Mouse (Mus musculus) left cerebral cortex, postnatal 4 days (tissue): ENCODE measurements around the gene Slc38a9. TPM values are rescaled to one million over a fixed set of nuclear protein-coding genes. Genes with fewer than 3 reads are reported as not detected.
"Not testable (repeated sequence)": the region's sequence is repeated elsewhere in the genome, so short reads cannot be mapped to it uniquely, and the experiment has no call there.

Experiments used
- DNase-seq: peaks from one replicate; pipeline ENCODE4 v3.0.0-alpha.2; 2022
- intact Hi-C: fragments of 180-260 bp; cut with DNase I; formaldehyde crosslinking; loops from one replicate; pipeline ENCODE4 v1.15.1; 2025
- total RNA-seq, 2 experiments: library from RNA; stranded (reverse); gene quantifications; 2 replicates each; pipeline ENCODE4 v1.2.3; 2021

Slc38a9 gene
- total RNA-seq, 2 experiments from 2014 or later: 17.5 to 20.9 TPM

DNA sequence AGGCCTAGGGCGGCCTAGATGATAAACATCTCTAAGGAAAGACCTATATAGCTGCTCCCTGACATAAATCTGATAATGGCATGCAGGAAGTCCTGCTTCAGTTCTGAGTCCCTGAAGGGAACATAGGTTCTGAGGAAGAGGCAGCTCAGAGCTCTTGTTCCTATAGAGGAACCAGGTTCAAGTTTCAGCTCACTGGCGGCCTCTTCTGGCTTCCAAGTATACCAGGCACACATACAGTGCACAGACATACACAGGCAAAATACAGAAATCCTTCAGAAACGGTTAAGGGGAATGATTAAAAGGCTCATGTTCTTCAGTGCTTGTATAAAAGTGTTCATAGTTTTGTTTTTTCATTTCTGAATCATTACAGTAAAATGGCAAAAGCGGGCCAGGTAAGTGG, 17.6 kb downstream of the Slc38a9 start:
- intact Hi-C loops: loop anchor here (5.0 to 10.0 kb wide), 2 partner anchors 187 to 359 kb away; partner anchors contain the start of gene Cdc20b
- no peak for DNase-seq

DNA sequence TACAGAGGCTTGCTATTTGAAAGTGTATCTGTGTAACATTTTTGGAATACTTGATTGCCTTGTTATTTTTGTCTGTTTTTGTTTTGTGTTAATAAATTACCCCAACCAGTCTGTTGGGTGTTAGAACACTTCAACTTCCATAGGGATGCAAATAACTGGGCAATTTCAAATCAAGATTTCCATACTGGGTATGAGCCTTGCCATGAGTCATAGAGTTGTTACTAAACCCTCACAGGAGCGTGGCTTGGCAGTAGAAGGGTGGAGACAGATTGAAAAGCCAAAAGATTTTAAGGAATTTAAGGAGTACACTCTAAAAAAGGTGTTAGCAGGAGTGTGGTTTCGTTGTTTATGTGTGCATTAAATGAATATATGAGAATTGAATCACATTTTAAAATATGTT, 22.8 kb downstream of the Slc38a9 start:
- intact Hi-C loops: no loop called here
- no peak for DNase-seq

DNA sequence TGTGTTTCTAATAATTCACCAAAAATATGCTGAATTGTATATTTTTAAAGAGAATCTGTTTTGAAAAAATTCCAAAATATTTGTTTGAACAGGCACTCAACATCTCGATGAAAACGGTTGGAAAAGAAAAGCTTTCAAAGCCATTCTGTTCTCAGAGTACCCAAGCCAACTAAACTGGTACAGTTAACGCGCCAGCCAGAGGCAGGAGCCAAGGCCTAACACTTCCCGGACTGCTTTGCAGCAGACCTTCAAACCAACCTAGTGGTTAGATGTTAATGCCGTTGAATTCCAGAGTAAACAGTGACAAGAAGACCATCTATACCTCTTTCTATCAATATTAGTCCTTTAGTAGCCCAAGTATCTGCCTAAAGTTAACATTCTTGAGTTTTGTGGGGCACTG, 23.4 kb downstream of the Slc38a9 start:
- intact Hi-C loops: no loop called here
- no peak for DNase-seq

DNA sequence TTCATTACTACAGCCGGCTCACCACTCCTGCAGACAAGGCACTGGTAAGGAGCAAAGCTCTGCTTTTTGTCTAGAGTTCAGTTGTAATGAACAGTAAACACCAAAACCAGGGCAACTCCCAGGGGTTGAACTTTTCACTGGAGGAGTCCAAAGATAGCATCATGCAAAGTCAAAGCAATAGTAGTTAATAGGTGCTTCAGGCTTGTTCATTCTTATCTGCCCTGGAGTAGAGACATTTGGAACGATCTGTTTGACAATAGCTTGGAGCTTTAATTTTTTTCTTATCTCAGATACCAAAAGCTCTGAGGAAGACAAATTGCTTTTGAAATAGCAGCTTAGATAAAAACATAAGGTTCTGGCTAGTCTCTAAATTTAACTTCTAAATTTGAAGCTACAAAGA, 25.6 kb downstream of the Slc38a9 start:
- intact Hi-C loops: no loop called here
- no peak for DNase-seq

DNA sequence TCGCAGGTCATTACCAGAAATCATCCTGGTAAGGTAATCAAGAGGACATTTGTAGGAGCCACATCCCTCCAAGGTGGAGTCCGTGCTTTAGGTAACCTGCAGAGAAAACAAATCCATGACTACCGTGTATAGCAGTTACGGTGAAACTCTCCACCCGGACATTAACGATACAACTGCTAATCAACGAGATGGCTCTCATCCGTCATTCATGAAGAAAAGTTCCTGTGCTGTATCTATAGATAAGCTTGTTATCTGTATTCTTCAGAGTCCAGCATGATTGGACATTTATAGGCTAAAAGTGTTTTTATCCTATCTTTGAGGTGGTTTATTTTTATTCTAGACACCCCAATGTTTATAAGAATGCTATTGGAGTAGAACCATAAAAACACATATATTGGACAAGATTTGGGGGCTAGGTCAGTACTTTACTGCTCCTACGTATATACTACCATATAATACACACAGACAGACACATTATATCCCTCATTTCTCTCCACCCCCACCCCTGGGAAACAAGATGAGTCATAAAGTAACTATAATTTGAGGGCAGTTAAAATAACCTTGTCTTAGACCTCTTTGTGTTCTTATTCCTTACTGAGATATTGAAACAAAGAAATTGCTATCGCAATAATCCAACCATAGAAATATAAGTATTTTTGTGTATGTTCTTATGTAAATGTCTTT, 32.5 kb downstream of the Slc38a9 start:
- DNase-seq: no peak
- intact Hi-C loops: no loop called here

DNA sequence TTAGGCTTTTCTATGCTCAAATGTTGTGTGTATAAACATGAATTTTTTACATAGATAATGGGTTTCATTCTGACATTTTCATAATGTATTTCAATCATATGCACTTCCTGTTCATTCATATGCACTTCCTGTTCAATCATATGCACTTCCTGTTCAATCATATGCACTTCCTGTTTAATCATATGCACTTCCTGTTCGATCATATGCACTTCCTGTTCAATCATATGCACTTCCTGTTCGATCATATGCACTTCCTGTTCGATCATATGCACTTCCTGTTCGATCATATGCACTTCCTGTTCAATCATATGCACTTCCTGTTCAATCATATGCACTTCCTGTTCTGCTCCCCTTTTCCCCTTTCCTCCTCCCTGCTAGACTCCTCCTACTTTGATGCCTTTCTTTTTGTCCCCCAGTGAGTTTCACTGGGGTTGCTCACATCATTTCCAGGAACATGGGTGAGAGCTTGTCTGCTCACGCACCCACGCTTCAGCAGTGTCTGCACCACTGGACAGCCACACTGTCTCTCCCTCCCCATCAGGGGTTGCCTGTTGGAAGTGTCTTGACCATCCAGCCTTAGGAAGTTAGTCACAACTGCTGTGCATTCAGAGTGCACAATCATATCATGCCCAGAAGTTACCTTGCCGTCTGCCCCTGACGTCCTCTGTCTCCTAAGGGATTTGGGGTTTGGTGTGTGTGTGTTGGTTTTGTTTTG, 35.1 kb downstream of the Slc38a9 start:
- no peak for DNase-seq
- intact Hi-C loops: no loop called here

DNA sequence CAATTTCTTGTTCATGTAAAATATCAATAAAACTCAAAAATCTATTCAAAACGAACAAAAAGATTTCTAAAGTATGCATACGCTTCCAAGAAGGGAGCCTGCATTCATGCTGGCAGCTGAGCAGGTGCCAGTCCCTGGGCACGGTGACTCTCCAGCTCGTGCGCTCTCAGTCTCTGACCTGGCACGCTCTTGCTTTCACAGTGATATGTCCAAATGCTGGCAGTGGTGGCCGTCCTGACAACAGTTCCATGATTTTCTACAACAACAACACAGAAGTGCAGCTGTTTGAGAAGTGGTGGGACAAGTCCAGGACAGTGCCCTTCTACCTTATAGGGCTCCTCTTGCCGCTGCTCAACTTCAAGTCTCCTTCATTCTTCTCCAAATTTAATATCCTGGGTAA, 40.7 kb downstream of the Slc38a9 start:
- intact Hi-C loops: no loop called here

DNA sequence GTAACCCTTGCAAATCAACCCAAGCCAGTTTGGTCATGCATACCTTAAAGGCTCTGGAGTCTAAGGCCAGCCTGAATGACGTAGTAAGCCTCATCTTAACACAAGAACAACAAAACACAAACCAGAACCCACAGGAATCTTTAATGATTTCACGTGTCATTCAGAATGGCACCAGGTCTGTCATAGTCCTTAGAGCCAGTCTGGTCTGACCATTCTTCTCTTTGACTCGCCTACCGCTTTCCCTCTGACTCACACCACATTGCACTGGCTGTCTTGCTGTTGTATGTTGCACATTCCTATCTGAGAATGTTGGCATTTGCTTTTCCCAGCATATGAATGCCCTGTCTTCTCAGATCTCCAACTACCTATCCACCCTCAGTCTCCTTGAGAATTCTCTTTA, 45.8 kb downstream of the Slc38a9 start:
- intact Hi-C loops: no loop called here
- no peak for DNase-seq

More for the DNA sequence above, 40.7 kb downstream of the Slc38a9 start:
- DNase-seq: no peak

DNA sequence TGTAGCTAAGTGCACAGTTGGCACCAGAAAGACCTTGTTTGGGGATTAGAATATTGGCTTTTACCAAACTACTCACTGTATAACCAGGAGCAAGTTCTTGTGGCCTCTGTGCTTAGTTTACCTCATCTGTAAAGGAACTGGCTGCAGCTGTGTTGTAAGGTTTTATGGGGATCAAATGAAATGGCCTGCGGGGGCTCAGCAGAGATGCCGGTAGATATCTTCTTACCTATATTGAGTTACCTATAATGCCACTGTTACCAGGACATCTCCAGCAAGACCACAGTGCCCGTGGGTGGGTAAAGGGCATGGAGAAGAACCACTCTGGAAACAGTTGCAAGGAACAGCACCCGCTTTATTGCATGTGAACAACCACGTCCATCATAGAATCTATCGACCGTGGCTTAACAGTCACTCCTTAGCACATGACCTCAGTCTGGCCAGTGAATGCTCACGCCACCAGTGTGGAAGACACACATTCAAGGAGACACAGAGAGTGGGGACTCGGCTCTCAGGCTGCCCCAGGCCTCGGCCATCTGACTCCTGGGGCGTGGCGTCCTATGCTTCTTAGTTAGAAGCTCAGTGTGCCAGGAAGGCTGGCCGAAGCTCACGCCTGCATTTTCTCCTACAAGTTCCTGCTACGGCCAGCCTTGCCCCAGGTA, 59.7 kb downstream of the Slc38a9 start:
- no peak for DNase-seq
- intact Hi-C loops: no loop called here

DNA sequence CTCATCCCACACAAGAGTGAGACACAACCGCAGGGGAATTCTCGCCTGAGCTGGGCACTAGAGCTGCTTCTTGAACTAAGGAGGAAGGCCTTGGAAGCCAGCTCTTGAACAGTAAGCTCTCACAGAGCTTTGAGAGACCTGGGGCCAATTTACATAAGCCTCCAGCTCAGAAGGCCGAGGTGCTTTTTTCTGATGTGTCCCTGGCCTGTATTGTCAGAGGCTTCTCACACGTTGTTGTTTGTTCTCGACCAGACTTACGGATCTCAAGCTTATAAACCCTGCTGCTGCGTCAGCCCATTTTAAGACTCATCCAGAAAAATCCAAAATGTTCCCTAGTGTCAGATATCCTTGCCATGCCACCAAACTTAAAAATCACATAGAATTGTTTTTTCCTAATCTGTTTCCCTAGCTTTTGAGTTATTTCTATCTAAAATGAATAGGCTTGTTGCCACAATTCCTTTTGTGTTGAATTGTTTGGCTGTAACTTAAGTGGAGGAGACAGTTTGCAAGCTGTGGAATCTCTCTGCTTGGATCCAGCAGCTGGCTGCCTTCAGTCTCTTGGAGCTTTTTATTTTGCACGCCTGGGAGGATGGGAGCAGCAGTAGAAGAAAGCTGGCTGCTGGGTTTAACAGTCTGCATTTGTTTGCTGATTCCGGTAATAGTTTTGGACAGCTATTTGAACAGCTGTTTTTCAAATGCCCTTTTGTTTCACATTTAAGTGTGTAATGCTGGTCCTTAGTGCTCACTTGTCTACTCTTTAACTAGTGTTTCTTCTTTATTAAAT, 61.6 kb downstream of the Slc38a9 start:
- DNase-seq: no peak
- intact Hi-C loops: no loop called here

DNA sequence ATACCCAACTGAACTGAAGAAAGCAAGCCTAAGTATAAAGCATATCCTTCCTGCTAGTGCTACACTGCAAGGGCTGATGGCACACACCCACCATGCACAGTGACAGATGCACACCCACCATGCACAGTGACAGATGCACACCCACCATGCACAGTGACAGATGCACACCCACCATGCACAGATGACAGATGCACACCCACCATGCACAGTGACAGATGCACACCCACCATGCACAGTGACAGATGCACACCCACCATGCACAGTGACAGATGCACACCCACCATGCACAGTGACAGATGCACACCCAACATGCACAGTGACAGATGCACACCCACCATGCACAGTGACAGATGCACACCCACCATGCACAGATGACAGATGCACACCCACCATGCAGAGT, 63.7 kb downstream of the Slc38a9 start:
- DNase-seq, intact Hi-C loops: not testable (repeated sequence)

DNA sequence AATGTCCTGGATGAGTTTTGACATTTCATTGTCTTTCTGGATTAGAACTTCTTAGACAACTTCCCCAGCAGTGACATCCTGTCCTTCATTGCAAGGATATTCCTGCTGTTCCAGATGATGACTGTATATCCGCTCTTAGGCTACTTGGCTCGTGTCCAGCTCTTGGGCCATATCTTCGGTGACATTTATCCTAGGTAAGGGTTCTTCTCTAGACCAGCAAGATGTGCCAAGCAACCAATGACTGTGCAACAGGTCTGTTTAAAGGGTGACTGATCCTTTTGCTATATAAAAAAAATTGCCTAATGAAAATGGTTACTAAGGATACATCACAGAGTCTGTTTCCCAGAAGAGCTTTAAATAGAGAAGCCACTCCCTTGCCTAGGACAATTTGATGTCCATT, 65.5 kb downstream of the Slc38a9 start:
- intact Hi-C loops: no loop called here
- no peak for DNase-seq

DNA sequence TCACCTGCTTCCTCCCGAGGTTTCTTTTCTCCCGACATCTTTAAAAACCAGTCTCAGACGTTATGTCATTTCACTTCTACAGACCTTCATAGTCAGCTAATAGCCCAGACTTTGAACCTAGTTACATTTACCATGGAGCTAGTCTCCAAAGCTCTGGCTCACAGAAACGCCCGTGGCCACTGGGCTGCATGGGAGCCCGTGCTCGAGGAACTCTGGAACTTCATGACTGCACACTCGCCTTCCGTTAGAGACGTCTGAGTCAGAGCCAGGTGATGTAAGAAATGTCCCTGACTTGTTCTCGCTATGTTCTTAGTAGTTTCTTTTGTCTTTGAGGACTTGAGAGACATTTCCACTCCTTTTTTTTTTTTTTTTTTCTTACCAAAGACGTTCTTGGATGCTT, 72.8 kb downstream of the Slc38a9 start:
- intact Hi-C loops: no loop called here
- DNase-seq: no peak

DNA sequence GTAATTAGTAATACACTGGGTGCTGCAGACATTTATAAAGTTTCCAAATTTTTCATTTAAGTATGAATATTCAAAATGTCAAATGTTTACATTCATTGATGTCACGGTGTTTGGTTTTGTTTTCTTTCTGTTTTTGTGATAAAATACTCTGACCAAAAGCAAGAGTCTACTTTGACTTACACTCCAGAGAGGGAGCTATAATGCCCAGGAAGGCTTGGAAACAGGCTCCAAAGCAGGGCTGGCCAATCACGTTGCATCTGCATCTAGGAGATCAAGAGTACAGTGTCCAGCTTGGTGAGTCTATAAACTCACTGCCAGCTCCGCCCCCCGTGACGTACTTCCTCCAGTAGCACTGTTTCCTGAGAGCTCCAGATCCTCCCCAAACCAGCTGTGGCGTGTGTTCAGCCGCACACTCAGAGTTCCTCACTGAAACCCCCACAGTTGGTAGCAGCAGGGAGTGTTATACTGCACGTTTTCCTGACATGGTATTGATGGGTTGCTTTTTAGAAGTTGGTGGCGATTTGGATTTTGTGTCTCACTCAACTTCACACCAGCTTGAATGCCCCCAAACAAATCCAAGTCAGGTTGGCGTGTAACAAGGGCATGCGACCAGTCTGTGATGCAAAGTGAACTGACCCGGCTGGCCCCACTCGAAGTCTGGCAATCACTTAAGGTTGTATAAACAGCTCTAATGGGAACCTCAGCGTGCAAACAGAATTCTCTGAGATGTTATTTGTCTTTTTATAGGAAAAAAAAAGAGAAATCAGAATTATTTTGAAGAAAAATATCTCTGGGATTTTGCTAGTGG, 74.6 kb downstream of the Slc38a9 start:
- no peak for DNase-seq
- intact Hi-C loops: no loop called here

DNA sequence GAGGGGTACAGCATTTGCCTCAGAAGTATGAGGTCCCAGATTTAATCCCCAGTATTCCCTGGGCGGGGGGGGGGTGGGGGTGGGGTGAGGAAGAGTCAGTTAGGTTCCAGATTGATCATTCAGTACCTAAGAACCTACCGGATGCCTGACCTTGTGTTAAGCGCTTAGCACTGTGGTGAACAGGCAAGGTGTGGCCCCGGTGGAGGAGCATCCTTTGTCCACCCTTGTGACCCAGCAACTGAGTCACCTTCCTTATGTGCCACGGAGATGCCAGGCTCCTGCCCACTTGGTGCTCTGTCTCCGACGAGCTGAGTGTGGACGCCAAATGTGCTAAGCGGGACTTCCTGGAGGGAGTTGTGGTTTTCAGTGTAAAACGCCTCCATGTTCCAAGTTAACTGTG, 75.9 kb downstream of the Slc38a9 start:
- intact Hi-C loops: no loop called here
- DNase-seq: no peak

DNA sequence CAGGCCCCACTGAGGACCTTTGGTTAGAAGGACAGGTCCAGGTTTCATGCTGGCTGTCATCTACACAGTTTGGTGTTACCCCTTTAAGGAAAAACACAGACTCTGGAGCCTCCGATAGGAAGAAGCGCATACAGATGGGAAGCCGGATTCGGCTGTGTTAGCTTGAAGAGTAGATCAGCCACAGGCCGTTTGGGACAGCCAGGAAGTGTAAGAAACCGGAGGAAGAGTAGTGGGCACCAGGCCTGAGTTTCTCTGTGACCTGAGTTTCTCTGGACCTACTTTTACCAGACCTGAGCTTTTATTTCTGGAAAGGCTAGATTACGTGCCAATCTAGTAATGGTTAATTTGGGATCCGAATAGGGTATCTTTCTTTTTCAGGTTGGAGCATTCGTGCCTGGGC, 76.6 kb downstream of the Slc38a9 start:
- no peak for DNase-seq
- intact Hi-C loops: no loop called here

DNA sequence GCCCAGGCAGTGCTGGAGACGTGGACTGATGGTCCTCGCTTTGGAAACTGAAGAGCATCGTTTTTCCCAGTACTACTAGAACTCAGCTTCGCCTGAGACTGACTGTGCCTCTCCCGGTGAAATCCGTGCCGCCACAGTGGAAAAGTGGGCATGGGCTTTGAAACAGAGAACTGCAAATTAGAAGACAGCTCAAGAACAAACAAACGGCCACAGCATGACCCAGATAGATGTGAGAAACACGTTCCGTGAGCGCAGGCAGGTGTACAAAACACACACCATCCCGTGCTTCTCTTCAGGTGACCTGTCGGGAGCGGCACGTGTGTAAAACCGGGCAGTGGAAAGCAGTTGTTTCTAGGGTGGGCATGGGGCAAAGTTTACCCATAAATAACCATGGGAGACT, 77.5 kb downstream of the Slc38a9 start:
- no peak for DNase-seq

DNA sequence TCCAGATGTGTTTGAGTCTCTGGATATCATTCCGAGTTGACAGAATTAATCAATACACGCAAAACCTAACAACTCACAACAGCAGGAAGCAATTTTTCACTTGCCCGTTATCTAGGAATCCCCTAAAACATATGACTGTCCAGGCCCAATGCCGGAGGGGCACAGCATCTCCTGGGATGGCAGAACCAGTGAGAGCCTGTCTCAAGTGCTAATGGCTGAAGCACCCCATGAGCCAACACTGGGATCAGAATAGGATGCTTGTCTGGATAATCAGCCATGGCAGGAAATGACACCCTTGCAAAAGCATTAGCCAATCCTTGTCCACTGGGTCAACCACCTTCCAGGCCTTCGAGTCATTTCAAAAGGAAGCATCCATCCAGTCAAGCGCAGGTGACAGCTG, 79.5 kb downstream of the Slc38a9 start:
- no peak for DNase-seq
- intact Hi-C loops: no loop called here

More for the DNA sequence above, 77.5 kb downstream of the Slc38a9 start:
- intact Hi-C loops: no loop called here

DNA sequence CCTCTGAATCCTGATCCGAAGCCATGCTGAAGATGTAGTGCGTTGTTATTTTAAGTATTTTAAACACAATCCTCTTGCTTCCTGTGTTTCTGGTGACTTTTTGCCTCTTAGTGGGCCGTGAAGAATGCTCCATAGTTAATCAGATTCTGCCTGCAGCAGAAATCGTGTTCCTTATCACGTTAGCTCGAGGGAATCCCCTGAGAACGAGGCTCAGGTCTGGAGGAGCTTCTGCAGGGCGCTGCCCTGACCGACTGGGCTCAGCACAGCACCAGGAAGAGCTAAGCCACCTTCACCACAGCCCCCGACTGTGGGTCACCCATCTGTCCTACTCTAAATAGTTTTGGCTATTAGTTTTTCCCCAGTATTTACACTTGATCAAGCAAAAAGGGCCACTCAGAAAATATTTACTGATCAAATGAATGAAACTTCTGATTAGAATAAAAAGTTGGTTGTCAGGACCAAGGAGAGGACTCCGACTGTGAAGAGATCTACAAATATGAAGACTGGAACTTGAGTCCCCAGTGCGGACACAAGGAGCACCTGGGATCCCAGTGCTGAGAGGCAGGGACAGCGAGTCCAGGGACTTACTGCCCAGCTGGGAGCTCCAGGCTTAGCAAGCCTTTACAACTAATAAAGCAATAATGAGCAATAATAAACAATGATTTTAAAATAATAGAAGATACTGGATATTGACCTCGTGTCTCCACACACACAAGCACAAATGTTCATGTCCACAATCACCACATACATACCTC, 81.7 kb downstream of the Slc38a9 start:
- intact Hi-C loops: no loop called here
- DNase-seq: no peak

DNA sequence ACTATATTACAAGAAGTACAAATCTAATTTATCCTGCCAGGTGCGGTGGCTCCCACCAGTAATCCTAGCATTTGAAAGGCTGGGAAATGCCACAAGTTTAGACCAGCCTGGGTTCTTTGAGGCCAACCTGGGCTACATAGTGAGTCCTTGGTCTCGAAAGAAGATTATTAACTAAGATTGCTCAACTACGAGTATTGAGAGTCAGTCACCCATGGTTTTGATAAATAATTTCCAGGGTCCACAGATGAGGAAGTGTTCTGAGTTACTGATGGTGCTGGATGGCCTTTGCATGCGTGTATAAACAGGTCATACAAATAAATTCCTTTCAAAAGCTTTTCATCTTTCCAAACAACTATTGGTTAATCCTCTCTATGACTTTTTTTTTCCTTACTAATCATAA, 83.1 kb downstream of the Slc38a9 start:
- DNase-seq: no peak
- intact Hi-C loops: no loop called here
